Mouse (Mus musculus) bone marrow macrophage, adult 2 months (primary cell): ENCODE measurements at regions not wholly inside any gene's neighbourhood (a gene's known extent, or its start where the extent isn't known, plus 50 kb on each side); places are given as distances from the start of the nearest gene placed in this dataset.

Source experiments
- CTCF ChIP-seq: IDR thresholded peaks from 2 replicates; pipeline ENCODE4 v1.5.1; 2012; ENCODE audit warnings: low read depth, mild to moderate bottlenecking, low read length, moderate library complexity
- POLR2A ChIP-seq: IDR thresholded peaks from 2 replicates; pipeline ENCODE4 v1.6.1; 2012; ENCODE audit warnings: mild to moderate bottlenecking, low read depth, low read length, borderline replicate concordance

GRCm38 (mm10) chr13:84060453-84060834 is 161.7 kb upstream of the Tmem161b start:
- TF ChIP-seq CTCF (no peak), POLR2A (no peak)
